Mouse (Mus musculus) limb, embryonic 11.5 days (tissue): ENCODE measurements around the gene Klrb1c. TPM values are rescaled to one million over a fixed set of nuclear protein-coding genes. Genes with fewer than 3 reads are reported as not detected.
A peak's percentile ranks its signal among the peaks of the same experiment; 100 is the strongest.
"Not testable (repeated sequence)": the region's sequence is repeated elsewhere in the genome, so short reads cannot be mapped to it uniquely, and the experiment has no call there.

ENCODE experiments used
- ATAC-seq: fragments of 200-750 bp; cut with Nextera tagmentation; 2 replicates; pipeline ENCODE4 v1.8.0; 2017; ENCODE audit warnings: low read depth; ENCODE audit not compliant: insufficient number of reproducible peaks, low FRiP score, low TSS enrichment
- DNase-seq: peaks from one replicate; pipeline ENCODE4 v3.0.0-alpha.2; 2015; ENCODE audit warnings: low spot score
- H3K27ac ChIP-seq: fragments of 300-500 bp; sonication (generic); replicated peaks from 2 replicates; pipeline ENCODE4 v1.5.1; 2014; ENCODE audit warnings: low read depth, mild to moderate bottlenecking, low read length
- H3K27me3 ChIP-seq: fragments of 300-500 bp; sonication (generic); 2 replicates; pipeline ENCODE4 v1.6.1; 2014; ENCODE audit warnings: mild to moderate bottlenecking, low read length, mixed read lengths; ENCODE audit not compliant: control insufficient read depth, insufficient read depth
- H3K36me3 ChIP-seq: fragments of 300-500 bp; sonication (generic); 2 replicates; pipeline ENCODE4 v1.6.1; 2014; ENCODE audit warnings: mild to moderate bottlenecking, low read length, moderate library complexity, mixed read lengths; ENCODE audit not compliant: control insufficient read depth, insufficient read depth
- H3K4me1 ChIP-seq: fragments of 300-500 bp; sonication (generic); 2 replicates; pipeline ENCODE4 v1.6.1; 2014; ENCODE audit warnings: low read length, mixed read lengths; ENCODE audit not compliant: control insufficient read depth, insufficient read depth
- H3K4me2 ChIP-seq: fragments of 300-500 bp; sonication (generic); 2 replicates; pipeline ENCODE4 v1.6.1; 2014; ENCODE audit warnings: low read depth, mild to moderate bottlenecking, moderate library complexity; ENCODE audit not compliant: severe bottlenecking
- H3K4me3 ChIP-seq: fragments of 300-500 bp; sonication (generic); 2 replicates; pipeline ENCODE4 v1.5.1; 2014; ENCODE audit warnings: low read depth, low read length
- H3K9ac ChIP-seq: fragments of 300-500 bp; sonication (generic); 2 replicates; pipeline ENCODE4 v1.6.1; 2014; ENCODE audit warnings: mild to moderate bottlenecking, low read length
- H3K9me3 ChIP-seq: fragments of 300-500 bp; sonication (generic); 2 replicates; pipeline ENCODE4 v1.6.1; 2016; ENCODE audit warnings: low read length; ENCODE audit not compliant: control insufficient read depth
- WGBS: fragments of 180-500 bp; shearing (Covaris S2); extraction: QIAGEN DNeasy Blood & Tissue Kit; methylation state at CpG from one replicate; pipeline ENCODE4 v1.1.7; 2014; 5-methylcytosine and 5-hydroxymethylcytosine counted together
- polyA plus RNA-seq: library from polyadenylated mRNA; unstranded; fragments of >200 nt; fragmentation: Nextera tagmentation; extraction: Ambion mirVana; gene quantifications from 2 replicates; pipeline ENCODE4 v1.2.1, GENCODE M21; 2014

Gene Klrb1c
- polyA plus RNA-seq, 1 experiment from 2014 or later: not detected

DNA sequence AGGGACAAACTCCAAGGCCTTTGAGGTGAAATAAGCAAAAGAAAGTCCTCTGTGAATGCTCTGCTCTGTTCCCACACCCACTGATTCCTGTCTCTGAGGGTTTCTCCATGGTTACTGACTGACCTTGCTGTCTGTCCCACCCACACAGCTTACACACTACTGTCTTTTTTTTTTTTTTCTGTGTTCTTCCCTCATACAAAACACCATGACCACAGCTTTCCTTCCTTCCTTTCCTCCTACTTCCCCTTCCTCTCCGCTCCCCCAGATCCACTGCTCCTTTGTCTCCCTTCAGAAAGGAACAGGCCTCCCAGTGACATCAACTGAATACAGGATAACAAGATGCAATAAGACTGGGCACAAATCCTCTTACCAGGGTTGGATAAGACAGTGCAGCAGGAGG is 498 bp downstream of the Klrb1c start:
- no peak overlapping the region for H3K9ac ChIP-seq
- H3K4me3 ChIP-seq: no peak overlapping the region
- H3K4me2 ChIP-seq: no peak overlapping the region
- H3K27ac ChIP-seq: no peak overlapping the region
- no peaks in the 10 kb centered on the region for H3K9me3 ChIP-seq
- no peaks in the 10 kb centered on the region for H3K4me1 ChIP-seq
- H3K36me3 ChIP-seq: no peaks in the 10 kb centered on the region
- no peaks in the 10 kb centered on the region for H3K27me3 ChIP-seq
- DNase-seq (no peak), ATAC-seq (no peak)
- 88% methylated on average over 1 of the region's 1 CpGs for WGBS

DNA sequence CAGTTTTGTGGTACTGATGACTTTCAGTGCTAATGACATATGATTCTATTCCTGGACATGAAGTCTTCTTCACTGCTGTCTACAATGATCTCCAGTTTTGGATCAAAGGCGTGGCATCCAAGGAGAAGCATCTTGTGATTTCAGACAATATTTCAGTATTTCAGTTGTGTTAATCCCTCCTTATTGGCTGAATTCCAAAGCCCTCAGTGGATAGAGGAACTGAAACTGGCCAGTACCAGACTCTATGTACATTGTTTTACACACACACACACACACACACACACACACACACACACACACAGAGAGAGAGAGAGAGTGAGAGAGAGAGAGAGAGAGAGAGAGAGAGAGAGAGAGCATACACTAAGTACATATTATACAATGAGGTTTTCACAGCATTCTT is 2.6 kb downstream of the Klrb1c start:
- H3K36me3 ChIP-seq, DNase-seq, H3K9ac ChIP-seq, H3K4me3 ChIP-seq, H3K27me3 ChIP-seq, H3K4me1 ChIP-seq, ATAC-seq, H3K4me2 ChIP-seq, H3K9me3 ChIP-seq, H3K27ac ChIP-seq: not testable (repeated sequence)
- WGBS: 90% methylated on average over 1 of the region's 1 CpGs

DNA sequence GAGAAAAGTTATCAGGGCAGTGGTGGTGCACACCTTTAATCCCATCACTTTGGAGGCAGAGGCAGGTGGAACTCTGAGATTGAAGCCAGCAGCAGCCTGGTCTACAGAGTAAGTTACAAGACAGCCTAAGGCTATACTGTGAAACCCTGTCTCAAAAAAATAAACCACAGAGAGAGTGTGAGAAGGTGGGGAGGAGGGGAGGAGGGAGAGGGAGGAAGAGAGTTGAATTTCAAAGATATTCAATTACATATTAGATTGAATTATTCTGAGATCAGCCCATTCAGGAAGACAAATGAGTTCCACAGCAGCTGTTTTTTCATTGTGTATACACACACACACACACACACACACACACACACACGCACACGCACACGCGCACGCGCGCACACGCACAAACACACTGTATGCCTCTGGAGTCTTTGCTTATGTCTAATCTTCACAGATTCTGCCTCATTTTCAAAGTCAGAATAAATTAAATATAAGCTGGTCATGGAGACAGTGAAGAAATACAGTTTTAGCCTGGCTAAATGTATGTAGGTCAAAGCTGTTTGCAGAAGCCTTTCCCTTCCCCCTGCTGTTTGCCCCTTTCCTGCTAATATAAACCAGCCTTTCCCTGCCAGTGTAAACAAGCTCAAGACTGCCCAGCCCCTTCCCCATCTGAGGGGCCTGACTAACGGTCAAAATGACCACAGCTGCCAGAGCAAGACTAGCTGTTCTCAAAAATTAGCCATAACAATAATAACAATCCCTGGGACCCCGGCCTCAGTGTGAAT is 19.3 kb downstream of the Klrb1c start:
- ATAC-seq: 0 out of 2 replicates have a peak, but pooled peaks have one; percentile 29
- Histone ChIP-seq H3K4me1 (no peaks in the 10 kb centered on the region), H3K4me3 (no peak overlapping the region), H3K36me3 (no peaks in the 10 kb centered on the region), H3K9me3 (no peaks in the 10 kb centered on the region), H3K27me3 (no peaks in the 10 kb centered on the region), H3K27ac (no peak overlapping the region), H3K9ac (no peak overlapping the region), H3K4me2 (no peak overlapping the region)
- WGBS: 78% methylated on average over 10 of the region's 10 CpGs
- peak; percentile 44 for DNase-seq

DNA sequence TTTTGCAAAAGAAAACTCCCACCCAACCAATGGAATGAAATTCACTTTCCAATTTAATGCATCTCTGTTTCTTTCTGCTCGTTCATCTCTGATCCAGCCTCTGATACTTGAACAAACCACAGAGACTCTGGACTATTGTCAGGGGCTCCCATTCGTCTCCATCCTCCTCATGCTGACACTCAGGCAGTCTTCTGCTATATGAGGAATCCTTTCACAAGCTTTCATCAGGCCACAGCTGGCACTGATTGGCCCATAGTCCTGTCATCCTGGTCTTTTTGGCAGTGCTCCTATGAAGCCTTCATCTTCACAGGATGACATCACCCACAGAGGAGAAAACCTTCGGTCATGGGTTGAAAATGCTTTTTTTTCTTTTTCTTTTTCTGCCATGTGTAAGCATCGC is 21.0 kb downstream of the Klrb1c start:
- no peaks in the 10 kb centered on the region for H3K9me3 ChIP-seq
- no peaks in the 10 kb centered on the region for H3K4me1 ChIP-seq
- H3K9ac ChIP-seq: no peak overlapping the region
- WGBS: 88% methylated on average over 4 of the region's 4 CpGs
- H3K4me2 ChIP-seq: no peak overlapping the region
- no peaks in the 10 kb centered on the region for H3K27me3 ChIP-seq
- H3K27ac ChIP-seq: no peak overlapping the region
- no peaks in the 10 kb centered on the region for H3K36me3 ChIP-seq
- ATAC-seq (no peak), DNase-seq (no peak)
- H3K4me3 ChIP-seq: no peak overlapping the region

DNA sequence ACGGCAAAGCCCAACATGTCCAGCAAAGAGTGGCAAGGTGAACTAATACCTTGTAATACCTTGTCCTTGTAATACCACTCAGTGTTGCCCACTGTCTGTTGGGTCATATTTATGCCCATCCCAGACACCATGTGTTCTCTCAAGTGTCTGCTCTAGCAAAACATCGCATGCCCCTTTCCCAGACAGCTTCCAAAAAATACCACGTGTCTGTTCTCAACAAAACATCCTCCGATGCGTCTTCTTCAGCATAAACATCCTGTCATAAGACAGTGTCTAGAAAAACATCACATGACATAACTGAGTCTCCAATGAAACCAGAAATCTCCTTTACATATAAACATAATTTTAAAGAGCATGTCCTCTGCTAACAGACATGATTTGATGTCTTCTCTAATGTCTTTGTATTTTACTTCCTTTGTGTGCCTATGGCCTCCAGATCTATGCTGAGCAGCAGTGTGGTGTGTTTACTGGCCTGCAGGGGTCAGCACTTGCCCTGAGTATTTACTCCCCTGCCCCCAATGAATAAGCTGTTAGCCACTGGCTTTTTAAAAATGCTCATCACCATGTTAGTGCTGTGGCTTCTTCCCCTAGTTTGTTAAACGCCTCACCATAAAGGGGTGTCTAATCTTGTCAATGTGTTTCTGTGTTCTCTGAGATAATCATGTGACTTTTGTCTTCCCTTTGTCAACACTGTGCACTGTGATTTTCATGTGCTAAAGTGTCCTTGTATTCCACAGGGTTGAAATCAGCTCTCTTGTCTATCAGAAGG is 22.3 kb downstream of the Klrb1c start:
- not testable (repeated sequence) for H3K4me2 ChIP-seq, ATAC-seq, H3K9me3 ChIP-seq, H3K27ac ChIP-seq, H3K4me3 ChIP-seq, H3K36me3 ChIP-seq, H3K27me3 ChIP-seq, H3K9ac ChIP-seq, H3K4me1 ChIP-seq
- WGBS: 69% methylated on average over 6 of the region's 6 CpGs
- peak; percentile 58 for DNase-seq

DNA sequence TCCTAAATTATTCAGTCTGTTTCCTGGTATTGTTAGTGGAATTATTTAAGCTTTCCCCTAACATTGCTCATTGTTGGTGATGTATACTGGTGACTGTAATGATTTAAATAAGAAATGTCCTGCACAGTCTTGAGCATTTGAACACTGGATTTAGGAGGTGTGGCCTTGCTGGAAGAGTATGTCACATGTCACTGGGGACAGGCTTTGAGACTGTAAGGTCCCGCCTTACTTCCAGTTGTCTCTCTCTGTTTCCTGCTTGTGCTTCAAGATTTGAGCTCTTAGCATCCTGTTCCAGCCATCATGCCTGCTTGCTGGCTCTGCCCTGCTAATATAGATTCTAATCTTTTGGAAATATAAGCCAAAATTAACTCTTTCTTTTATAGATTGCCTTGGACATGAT is 23.8 kb downstream of the Klrb1c start:
- no peaks in the 10 kb centered on the region for H3K36me3 ChIP-seq
- no peak overlapping the region for H3K4me2 ChIP-seq
- H3K9ac ChIP-seq: no peak overlapping the region
- ATAC-seq (no peak), DNase-seq (no peak)
- H3K27ac ChIP-seq: no peak overlapping the region
- H3K27me3 ChIP-seq: no peaks in the 10 kb centered on the region
- WGBS: 92% methylated on average over 1 of the region's 1 CpGs
- H3K4me3 ChIP-seq: no peak overlapping the region
- no peaks in the 10 kb centered on the region for H3K4me1 ChIP-seq
- H3K9me3 ChIP-seq: no peaks in the 10 kb centered on the region

DNA sequence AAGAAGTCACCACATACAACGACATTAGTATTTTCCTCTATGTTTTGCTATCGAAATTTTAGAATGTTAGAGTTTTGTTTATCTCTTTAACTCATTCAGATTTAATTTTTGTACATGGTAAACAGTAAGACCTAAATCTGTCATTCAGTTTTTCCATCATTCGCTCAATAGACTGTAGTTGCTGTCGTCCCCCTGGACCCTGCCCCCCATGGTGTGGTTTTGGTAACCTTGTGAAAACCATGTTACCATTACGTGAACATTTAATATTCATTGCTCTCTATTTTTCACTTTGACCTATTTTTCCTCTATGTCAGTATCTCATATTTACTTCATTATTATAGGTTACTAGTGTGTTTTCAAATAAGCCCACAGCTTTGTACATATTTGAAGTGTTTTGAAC is 24.4 kb downstream of the Klrb1c start:
- Histone ChIP-seq H3K4me3 (peak overlapping the region; percentile 32), H3K36me3 (no peaks in the 10 kb centered on the region), H3K4me1 (no peaks in the 10 kb centered on the region), H3K9ac (no peak overlapping the region), H3K9me3 (no peaks in the 10 kb centered on the region), H3K27me3 (no peaks in the 10 kb centered on the region), H3K27ac (no peak overlapping the region), H3K4me2 (peak overlapping the region; percentile 31)
- WGBS: 26% methylated on average over 5 of the region's 5 CpGs
- no peak for DNase-seq
- no peak for ATAC-seq

DNA sequence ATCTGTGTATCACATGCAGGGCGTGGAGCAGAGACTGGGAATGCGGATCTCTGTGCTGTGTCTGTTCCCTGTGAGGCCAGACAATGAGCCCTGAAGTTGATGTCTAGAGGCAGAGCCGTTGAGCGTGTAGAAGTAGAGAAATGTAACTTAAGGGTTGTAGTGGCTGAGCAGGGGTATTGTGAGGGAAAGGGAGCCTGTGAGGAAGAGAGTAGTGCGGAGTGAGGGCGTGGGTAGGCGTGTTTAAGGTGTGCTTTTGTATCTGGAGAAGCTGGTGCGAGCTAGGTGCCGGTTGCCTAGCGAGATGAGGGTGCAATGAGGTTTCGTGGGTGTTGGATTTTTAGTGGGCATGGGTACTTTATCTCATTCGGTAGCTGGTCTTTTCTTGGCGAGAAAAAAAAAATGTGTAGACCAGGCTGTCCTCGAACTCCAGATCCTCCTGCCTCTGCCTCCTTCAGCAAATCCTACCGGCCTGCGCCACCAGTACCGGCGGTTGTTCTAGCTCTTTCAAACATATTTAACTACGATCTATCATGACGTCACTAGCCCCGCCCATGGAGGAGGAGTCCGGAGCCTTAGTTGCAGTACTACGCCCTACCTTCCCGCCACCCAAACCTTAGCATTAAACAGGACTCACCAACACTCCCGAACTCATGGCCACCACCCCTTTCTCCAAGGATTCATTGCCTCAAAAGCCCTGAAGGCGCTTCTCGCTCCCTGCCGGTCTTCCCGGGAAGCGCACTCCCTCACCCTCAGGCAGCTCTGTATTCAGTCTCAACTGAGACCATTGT is 25.1 kb downstream of the Klrb1c start:
- Histone ChIP-seq H3K4me2 (peak overlapping the region; percentile 58), H3K9me3 (no peaks in the 10 kb centered on the region), H3K36me3 (no peaks in the 10 kb centered on the region), H3K27me3 (no peaks in the 10 kb centered on the region), H3K27ac (no peak overlapping the region), H3K4me3 (peak overlapping the region; percentile 39), H3K4me1 (no peaks in the 10 kb centered on the region), H3K9ac (peak overlapping the region; percentile 52)
- DNase-seq (peak; percentile 99), ATAC-seq (peak; percentile 93)
- WGBS: 2% methylated on average over 30 of the region's 30 CpGs
